Mouse (Mus musculus): Measurements from ENCODE around the gene Kifap3.

GRCm38 (mm10) chr1:163908389-163908788 is 129.0 kb downstream of the Kifap3 start:
- TF ChIP-seq CTCF (conservative IDR thresholded peaks at IDR 0.05; ENCODE audit: low read length), result no peak
- TF ChIP-seq NANOG (IDR thresholded peaks at IDR 0.05; ENCODE audit: borderline replicate concordance, low read length), result no peak

Measured in E14TG2a.4 (cell line).